Mouse (Mus musculus) spleen, adult 2 months (tissue): ENCODE results near the gene Rap2a.

Experiments used
- CTCF ChIP-seq: fragments of 200-500 bp; IDR thresholded peaks from 2 replicates; pipeline ENCODE4 v1.5.1; 2011; ENCODE audit warnings: mild to moderate bottlenecking, inconsistent platforms; ENCODE audit not compliant: insufficient read depth, insufficient read length, insufficient replicate concordance; ENCODE audit errors: extremely low read depth
- POLR2A ChIP-seq: fragments of 200-500 bp; IDR thresholded peaks from 2 replicates; pipeline ENCODE4 v1.6.1; 2011; ENCODE audit warnings: low read depth, low read length, inconsistent platforms

DNA sequence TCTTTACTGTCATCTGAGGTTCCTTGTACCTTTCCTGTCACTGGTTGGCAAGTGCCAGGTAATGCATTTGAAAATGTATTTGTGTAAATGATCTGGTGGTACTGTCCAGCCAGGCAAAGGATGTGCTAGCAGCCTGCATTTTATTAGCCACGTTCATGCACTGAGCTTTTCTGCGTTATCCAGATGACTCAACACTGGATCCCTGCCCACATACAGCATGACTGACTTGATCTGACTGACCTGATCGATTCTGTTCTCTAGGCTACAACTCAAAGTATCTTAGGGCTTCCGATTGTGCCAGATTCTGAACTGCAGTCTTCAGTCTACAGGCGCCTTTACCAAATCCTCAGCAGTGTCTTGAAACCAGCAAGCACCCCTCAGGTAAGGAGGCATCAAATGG is 40.5 kb downstream of the Rap2a start:
- TF ChIP-seq CTCF (no peak), POLR2A (no peak)
